Mouse (Mus musculus) spleen, adult 12 weeks (tissue): ENCODE results near the gene St5.

Experiments
- DNase-seq: peaks from one replicate; pipeline ENCODE4 v3.0.0; 2022; ENCODE audit warnings: low spot score

The St5 gene

DNA sequence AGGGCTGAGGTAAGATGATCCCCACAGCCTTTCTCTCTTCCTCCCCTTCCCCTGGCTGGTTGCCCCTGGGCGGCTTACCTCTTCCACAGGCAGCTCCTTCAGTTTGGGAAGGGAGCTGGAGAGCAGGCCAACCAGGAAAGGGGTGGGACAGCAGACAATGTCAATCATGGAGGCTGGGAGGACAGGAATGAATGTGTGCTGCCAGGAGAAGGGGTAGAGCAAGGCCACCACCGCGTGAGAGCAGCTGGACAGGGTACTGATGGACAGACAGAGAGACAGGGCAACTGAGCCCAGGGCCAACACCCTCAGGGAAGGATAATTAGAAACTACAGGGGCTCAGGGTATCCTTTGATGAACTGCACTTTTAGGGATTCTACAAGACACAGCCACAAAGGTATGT, 175.9 kb downstream of the St5 start:
- no peak for DNase-seq

DNA sequence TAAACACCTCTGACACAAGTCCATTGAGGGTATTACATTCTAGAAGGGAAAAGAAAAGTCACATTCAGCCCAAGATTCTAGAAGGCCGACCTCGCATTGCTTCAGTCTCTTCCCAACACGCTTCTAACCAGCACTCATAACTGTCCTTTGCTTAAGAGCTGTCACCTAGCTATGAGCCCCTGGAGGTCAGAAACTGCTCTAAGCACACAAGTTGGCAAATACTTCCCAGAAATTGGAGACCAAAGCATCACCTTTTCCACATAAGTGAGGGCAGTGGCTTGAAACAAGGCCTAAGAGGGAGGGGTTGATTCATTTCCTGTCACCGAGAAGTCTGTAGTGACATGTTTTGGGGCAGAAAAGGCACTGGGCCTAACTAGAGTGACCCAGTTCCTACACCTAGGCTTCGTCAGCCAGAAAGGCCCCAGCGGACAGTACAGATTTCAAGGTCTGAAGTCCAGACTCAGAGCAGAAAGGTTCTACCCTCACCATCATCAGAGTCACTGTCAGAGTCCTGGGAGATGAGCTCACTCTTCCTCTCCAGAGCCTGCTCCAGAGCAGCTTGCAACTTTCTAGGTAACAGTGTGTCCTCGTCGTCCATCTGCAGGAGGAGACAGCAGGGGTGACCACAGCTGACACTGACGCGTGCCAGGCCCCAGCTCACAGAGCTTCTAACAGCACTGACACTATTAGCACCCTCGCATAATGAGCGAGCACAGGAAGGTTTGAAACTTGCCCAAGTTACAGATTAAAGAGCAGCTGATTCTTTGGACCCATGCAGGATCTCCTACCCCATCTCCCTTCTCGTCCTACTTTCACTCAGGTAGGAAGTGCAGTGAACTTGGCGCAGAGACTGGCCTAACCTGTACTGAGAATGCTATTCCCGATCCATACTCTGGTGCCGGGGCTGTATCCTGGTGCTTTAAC, 177.4 kb downstream of the St5 start:
- DNase-seq = no peak

DNA sequence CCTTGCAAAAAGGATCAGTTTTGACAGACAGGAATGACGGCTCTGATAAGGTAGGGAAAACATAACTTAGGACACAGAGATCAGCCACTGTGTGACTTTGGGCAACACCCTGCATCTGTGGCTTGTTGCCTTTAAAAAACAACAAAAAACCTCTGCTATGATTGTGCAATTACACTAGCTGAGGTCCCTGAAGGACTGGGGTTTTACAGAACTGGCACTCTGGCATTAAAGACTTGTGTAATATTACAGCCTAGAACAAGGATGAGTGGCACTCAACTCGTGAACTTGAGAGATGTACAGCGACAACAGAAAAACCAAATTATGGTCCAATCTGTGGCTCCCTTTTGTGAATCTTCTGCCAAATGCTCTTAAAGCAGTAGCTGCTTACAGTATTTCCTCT, 178.6 kb downstream of the St5 start:
- no peak for DNase-seq

GRCm38 (mm10) chr7:109524442-109524744, 179.0 kb downstream of the St5 start:
- no peak for DNase-seq

- DNase-seq = no peak
Measured at GRCm38 (mm10) chr7:109523741-109524441, 179.5 kb downstream of the St5 start.

DNA sequence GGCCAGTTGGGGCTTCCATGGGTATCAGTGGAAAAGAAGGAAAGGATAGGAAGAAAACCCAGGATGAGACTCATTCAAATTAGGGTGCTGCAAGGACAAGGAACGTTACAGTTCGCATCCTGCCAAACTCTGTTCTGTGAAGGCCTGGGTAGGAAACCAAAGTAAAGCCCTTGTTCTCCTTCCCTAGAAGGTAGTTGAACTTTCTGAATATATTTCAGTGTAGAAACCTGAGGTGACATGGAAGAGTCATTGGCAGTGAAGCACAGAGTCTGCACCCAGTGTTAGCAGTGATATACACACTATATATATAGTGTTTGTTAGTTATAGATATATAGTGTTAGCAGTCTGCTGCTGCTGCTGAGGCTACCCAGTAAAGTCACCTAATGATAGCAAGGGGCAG, 180.1 kb downstream of the St5 start:
- DNase-seq = no peak

GRCm38 (mm10) chr7:109522084-109522483, 181.3 kb downstream of the St5 start:
- no peak for DNase-seq

- DNase-seq = no peak
Measured at GRCm38 (mm10) chr7:109519936-109520335, 183.5 kb downstream of the St5 start.

- DNase-seq = peak; percentile 99
Measured at GRCm38 (mm10) chr7:109518838-109519696, 184.3 kb downstream of the St5 start, which contains the start of gene Rpl27a. Gene Rpl27a, plus strand, starts transcription at chr7:109519147.

GRCm38 (mm10) chr7:109518036-109518681, 185.2 kb downstream of the St5 start:
- DNase-seq = peak; percentile 21

DNA sequence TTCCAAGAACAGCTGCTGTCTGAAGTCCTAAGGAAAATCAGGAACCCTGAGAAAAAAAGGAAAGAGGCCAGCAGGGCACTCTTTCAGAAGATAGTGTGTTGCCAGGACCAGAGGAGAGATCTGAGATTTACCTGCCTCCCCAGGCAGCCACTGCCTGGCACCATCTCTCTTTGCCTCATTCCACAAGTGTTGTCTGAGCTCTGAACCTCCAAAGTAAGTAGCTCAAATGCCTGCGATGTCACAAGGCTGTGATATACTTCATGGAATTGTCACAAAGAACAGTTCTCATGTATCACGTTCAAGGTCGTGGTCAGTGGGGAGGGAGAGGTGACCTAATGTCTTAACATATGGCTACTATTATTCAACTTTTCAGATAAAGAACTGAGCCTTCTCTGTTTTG, 186.9 kb downstream of the St5 start:
- no peak for DNase-seq

DNA sequence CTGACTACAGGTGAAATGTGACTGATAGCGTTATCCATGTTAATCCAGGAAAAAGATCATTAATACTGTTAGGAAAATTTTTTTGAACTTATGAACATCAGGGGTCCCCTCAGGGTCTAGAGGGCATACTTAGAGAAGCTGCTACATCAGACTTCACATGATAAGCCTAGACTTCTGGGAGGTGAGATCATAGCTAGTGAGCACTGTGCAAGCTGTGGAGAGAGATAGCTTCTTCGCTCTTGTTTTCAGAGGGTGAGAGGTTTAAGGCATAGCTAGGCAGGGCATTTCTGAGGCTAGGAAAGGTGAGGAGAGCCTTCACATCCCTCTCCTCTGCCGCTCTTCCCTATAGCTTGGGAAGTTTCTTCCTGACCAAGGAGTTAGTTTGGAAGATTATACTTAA, 191.6 kb downstream of the St5 start:
- DNase-seq = no peak

DNA sequence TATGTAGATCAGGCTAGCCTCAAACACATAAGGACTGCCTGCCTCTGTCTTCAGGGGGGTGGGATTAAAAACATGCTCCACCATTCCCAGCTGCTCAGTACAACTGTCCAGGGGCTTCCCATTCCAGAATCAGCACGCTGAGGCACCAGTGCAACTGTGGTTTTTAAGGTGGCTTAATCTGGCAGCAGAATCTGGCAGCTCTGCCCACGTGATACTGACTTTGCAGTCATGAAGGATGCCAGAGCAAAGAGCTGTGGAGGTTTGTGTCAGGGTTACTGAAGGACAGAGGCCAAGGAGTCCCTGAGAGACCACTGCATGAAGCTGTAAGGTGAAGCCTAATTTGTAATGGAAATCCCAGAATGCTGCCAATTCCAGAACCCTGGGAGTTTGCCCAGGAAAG, 192.6 kb downstream of the St5 start:
- DNase-seq = no peak

DNA sequence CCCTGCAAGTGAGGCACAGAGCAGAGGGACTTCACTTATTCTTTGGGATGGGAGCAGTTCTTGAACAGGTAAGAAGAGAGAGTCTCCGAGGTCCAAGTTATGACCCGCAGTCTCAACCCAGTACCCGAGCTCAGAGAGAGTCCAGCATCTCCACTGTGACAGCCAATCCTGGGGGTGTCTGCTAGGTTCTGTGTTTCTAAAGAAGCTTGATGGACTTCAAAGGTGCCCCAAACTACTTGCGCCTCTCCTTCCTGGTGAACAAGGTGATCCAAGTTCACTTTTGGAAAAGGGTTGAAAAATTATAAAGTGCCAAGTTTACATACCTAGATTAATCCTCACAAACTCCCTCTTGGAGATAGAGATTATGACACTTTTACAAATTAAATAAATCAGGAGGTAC, 195.4 kb downstream of the St5 start, which contains the start of gene Trim66:
Gene Trim66, minus strand, starts transcription at position 101 of the 400 bp plus-strand sequence.
- no peak for DNase-seq

GRCm38 (mm10) chr7:109507572-109507971, 195.8 kb downstream of the St5 start:
- no peak for DNase-seq

- DNase-seq = no peak
Measured at GRCm38 (mm10) chr7:109507119-109507518, 196.3 kb downstream of the St5 start.

GRCm38 (mm10) chr7:109497507-109497906, 205.9 kb downstream of the St5 start:
- no peak for DNase-seq

GRCm38 (mm10) chr7:109493319-109494316, 209.8 kb downstream of the St5 start:
- no peak for DNase-seq

DNA sequence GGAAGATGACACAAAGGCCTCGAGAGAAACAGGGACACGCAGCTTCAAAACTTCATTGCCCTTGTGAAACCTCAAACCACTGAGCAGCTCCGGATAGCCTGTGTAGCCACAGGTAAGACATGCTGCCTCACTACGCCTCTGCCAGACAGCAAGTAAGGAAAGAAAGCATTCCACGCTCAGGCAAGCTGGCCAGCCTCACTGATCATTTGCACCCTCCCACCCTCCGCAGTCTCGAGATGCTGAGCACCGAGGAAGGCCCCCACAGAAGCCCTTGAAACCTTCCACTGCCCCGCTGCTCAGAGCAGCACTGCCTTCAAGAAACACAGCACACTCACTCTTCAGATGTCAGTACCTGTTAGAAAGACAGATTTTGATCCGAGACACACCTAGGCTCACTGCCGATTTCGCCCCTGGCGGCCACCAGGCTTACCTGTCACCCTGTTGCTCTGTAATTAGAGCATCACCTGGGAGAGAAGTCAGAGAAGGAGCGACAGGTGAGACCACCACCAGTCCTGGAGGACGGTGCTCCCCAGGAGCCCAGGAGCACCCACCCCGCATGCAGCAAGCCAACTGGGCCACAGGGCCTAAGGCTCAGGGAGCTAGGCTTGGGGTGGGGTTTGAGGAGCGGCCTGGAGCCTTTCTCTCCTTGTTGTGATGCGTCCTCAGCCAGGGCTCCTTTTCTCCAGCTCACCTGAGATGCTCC, 210.6 kb downstream of the St5 start:
- no peak for DNase-seq

DNA sequence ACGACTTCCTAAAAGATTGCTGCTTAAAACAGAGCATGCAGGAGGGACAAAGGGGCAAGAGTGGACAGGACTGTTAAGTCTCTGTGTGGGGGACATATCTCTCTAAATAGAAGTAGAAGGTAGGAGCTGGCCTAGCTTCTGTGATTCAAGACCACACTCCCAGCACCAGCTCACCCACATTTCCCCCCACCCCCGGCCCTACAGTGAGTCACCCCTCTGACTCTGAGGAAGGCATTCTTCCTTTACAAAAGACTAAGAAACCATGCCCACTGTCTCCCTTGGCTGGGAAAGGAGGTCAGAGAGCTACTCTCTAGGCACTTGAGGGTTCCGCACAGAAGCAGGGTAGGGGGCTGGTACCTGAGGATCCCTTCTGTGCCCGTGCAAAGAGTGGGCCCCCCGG, 219.2 kb downstream of the St5 start:
- DNase-seq = no peak
